Mouse (Mus musculus): ENCODE measurements around the gene Cyp2s1. TPM values are rescaled to one million over a fixed set of nuclear protein-coding genes. Genes with fewer than 3 reads are reported as not detected.

Gene Cyp2s1
- polyA plus RNA-seq, 1 experiment from 2014 or later: 4.6 TPM

GRCm38 (mm10) chr7:25754439-25754737 lies 62.3 kb downstream of the Cyp2s1 start:
- 0% methylated on average over 14 of the region's 30 CpGs for WGBS
- H3K36me3 ChIP-seq (ENCODE audit: control insufficient read depth, insufficient read depth, low read length): peaks cover 8% of the 10 kb centered on the region

GRCm38 (mm10) chr7:25753643-25754438 lies 62.9 kb downstream of the Cyp2s1 start:
- H3K27ac ChIP-seq (ENCODE audit: low read depth, low read length): peak overlapping the region; percentile 98
- peak overlapping the region; percentile 99 for H3K4me3 ChIP-seq (ENCODE audit: low read length)
- no peaks in the 10 kb centered on the region for H3K9me3 ChIP-seq (ENCODE audit: control insufficient read depth, low read length)
- H3K4me2 ChIP-seq (ENCODE audit: low read length): peak overlapping the region; percentile 96
- H3K4me1 ChIP-seq (ENCODE audit: control insufficient read depth, insufficient read depth, low read depth, low read length): peaks cover 19% of the 10 kb centered on the region
- H3K9ac ChIP-seq (ENCODE audit: low read depth, low read length): peak overlapping the region; percentile 99
- no peak; the same call in 1 of the 2 replicates for ATAC-seq
- 2% methylated on average over 42 of the region's 46 CpGs for WGBS
- H3K27me3 ChIP-seq (replicated peaks; ENCODE audit: control insufficient read depth, insufficient read depth, low read length): no peaks in the 10 kb centered on the region
- peaks cover 12% of the 10 kb centered on the region for H3K36me3 ChIP-seq (ENCODE audit: control insufficient read depth, insufficient read depth, low read length)

More at GRCm38 (mm10) chr7:25754439-25754737, 62.3 kb downstream of the Cyp2s1 start:
- no peaks in the 10 kb centered on the region for H3K9me3 ChIP-seq (ENCODE audit: control insufficient read depth, low read length)
- peak overlapping the region; percentile 99 for H3K4me3 ChIP-seq (ENCODE audit: low read length)
- no peaks in the 10 kb centered on the region for H3K27me3 ChIP-seq (replicated peaks; ENCODE audit: control insufficient read depth, insufficient read depth, low read length)
- H3K4me1 ChIP-seq (ENCODE audit: control insufficient read depth, insufficient read depth, low read depth, low read length): peaks cover 19% of the 10 kb centered on the region
- peak overlapping the region; percentile 99 for H3K9ac ChIP-seq (ENCODE audit: low read depth, low read length)
- ATAC-seq: no peak
- peak overlapping the region; percentile 96 for H3K4me2 ChIP-seq (ENCODE audit: low read length)
- H3K27ac ChIP-seq (ENCODE audit: low read depth, low read length): peak overlapping the region; percentile 98

GRCm38 (mm10) chr7:25753076-25753475 lies 63.6 kb downstream of the Cyp2s1 start:
- ATAC-seq: no peak

More at GRCm38 (mm10) chr7:25753076-25753475, 63.6 kb downstream of the Cyp2s1 start:
- Histone ChIP-seq H3K4me2 (ENCODE audit: low read length) (peak overlapping the region; percentile 96), H3K4me1 (ENCODE audit: control insufficient read depth, insufficient read depth, low read depth, low read length) (peaks cover 19% of the 10 kb centered on the region), H3K36me3 (ENCODE audit: control insufficient read depth, insufficient read depth, low read length) (peaks cover 19% of the 10 kb centered on the region), H3K9me3 (ENCODE audit: control insufficient read depth, low read length) (no peaks in the 10 kb centered on the region), H3K27ac (ENCODE audit: low read depth, low read length) (no peak overlapping the region), H3K9ac (ENCODE audit: low read depth, low read length) (peak overlapping the region; percentile 99), H3K27me3 (replicated peaks; ENCODE audit: control insufficient read depth, insufficient read depth, low read length) (no peaks in the 10 kb centered on the region), H3K4me3 (ENCODE audit: low read length) (peak overlapping the region; percentile 99)

Small RNAs within 50 kb of the gene (microRNA-seq; reads per million reads assigned to microRNA genes)
- not detected for gene Gm24865

Other genes starting within 250 kb of the Cyp2s1 start
- gene Erich4, start 201.0 kb downstream of the Cyp2s1 start, polyA plus RNA-seq (2015; fragmentation: Nextera tagmentation; extraction: Ambion mirVana): not detected in 2 replicates
- 51.4 and 52.0 TPM in 2 replicates for gene Dmac2, start 197.5 kb downstream of the Cyp2s1 start, polyA plus RNA-seq (2015; fragmentation: Nextera tagmentation; extraction: Ambion mirVana)
- gene B3gnt8, start 190.3 kb downstream of the Cyp2s1 start, polyA plus RNA-seq (2015; fragmentation: Nextera tagmentation; extraction: Ambion mirVana): 0.89 and 1.1 TPM in 2 replicates
- 46.8 and 51.8 TPM in 2 replicates for gene Bckdha, start 157.9 kb downstream of the Cyp2s1 start, polyA plus RNA-seq (2015; fragmentation: Nextera tagmentation; extraction: Ambion mirVana)
- gene Exosc5, start 157.7 kb downstream of the Cyp2s1 start, polyA plus RNA-seq (2015; fragmentation: Nextera tagmentation; extraction: Ambion mirVana): 39.5 and 42.9 TPM in 2 replicates
- gene Tmem91, start 141.7 kb downstream of the Cyp2s1 start, polyA plus RNA-seq (2015; fragmentation: Nextera tagmentation; extraction: Ambion mirVana): 101 and 129 TPM in 2 replicates
- gene B9d2, start 136.1 kb downstream of the Cyp2s1 start, polyA plus RNA-seq (2015; fragmentation: Nextera tagmentation; extraction: Ambion mirVana): 48.4 and 49.8 TPM in 2 replicates
- gene Tgfb1, start 129.9 kb downstream of the Cyp2s1 start, polyA plus RNA-seq (2015; fragmentation: Nextera tagmentation; extraction: Ambion mirVana): 0.63 and 1.2 TPM in 2 replicates
- gene Ccdc97, start 97.8 kb downstream of the Cyp2s1 start, polyA plus RNA-seq (2015; fragmentation: Nextera tagmentation; extraction: Ambion mirVana): 29.3 and 40.1 TPM in 2 replicates
- gene Hnrnpul1, start 62.2 kb downstream of the Cyp2s1 start, polyA plus RNA-seq (2015; fragmentation: Nextera tagmentation; extraction: Ambion mirVana): 32.3 and 37.6 TPM in 2 replicates
- gene Axl, start 28.2 kb downstream of the Cyp2s1 start, polyA plus RNA-seq (2015; fragmentation: Nextera tagmentation; extraction: Ambion mirVana): 18.1 and 25.5 TPM in 2 replicates
- not detected in 2 replicates for gene Cyp2b10, start 80.7 kb upstream of the Cyp2s1 start, polyA plus RNA-seq (2015; fragmentation: Nextera tagmentation; extraction: Ambion mirVana)
- gene Cyp2b13, start 244.6 kb upstream of the Cyp2s1 start, polyA plus RNA-seq (2015; fragmentation: Nextera tagmentation; extraction: Ambion mirVana): not detected in 2 replicates